Comparison of ENCODE assay signal across 8 mouse cellular contexts in the genomic region with DNA sequence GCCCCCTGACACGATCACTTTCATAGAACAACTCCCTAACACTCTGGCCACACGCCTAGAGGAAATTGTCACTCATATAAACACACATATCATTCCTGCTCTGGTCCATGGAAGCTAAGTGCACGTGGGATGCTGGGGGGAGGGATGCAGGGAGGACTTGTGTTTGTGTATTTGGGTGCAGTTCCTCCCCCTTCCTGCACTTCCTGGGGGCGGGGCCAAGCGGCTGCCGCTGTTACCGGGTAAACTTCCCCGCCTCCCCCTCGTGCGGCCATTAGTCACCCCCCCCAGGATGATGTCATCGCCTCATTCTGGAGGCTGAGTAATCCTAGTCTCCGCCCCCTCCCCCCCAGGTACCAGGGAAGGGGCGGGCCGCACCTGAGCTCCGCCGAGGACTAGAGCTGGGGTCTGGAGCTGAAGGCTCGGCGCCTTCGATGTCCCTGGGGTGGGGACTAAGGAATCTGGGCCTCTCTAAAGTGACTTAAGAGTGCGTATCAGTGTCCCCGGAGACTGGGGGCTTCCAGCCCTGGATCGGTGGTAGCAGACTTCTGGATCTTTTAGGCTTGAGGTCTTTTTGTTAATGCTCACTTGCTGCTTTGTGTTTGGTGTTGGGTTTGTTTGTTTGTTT. TPM values are rescaled to one million over a fixed set of nuclear protein-coding genes. Genes with fewer than 3 reads are reported as not detected.
DNase-seq lines count a peak whose midpoint lies in the region; ATAC-seq and TF ChIP-seq lines count a peak whose summit lies in the region.

No protein-coding gene starts in this region.

- H3K27me3 ChIP-seq in embryonic facial prominence, embryonic 14.5 days (replicated peaks; ENCODE audit: control insufficient read depth, insufficient read depth, low read length) = no peaks in the 10 kb centered on the region
- no peaks in the 10 kb centered on the region for H3K27me3 ChIP-seq in kidney, embryonic 14.5 days (ENCODE audit: control insufficient read depth, insufficient read depth, low read length)
- H3K27me3 ChIP-seq in liver, embryonic 11.5 days (replicated peaks; ENCODE audit: control insufficient read depth, insufficient read depth, low read length) = peaks cover 6% of the 10 kb centered on the region
- H3K27me3 ChIP-seq in myocyte (ENCODE audit: control insufficient read depth, insufficient read depth, insufficient read length) = no peaks in the 10 kb centered on the region

- H3K4me1 ChIP-seq in embryonic facial prominence, embryonic 14.5 days (ENCODE audit: control insufficient read depth, insufficient read depth, low read length) = 0 out of 2 replicates have a peak, but pooled peaks cover 13% of the 10 kb centered on the region
- peaks cover 7% of the 10 kb centered on the region; the same call in 1 of the 2 replicates for H3K4me1 ChIP-seq in kidney, embryonic 14.5 days (ENCODE audit: control insufficient read depth, insufficient read depth, low read length)
- H3K4me1 ChIP-seq in liver, embryonic 11.5 days (replicated peaks; ENCODE audit: control insufficient read depth, insufficient read depth, low read length) = peaks cover 33% of the 10 kb centered on the region

- no peaks in the 10 kb centered on the region for H3K9me3 ChIP-seq in embryonic facial prominence, embryonic 14.5 days (ENCODE audit: control insufficient read depth, low read length)
- H3K9me3 ChIP-seq in kidney, embryonic 14.5 days (ENCODE audit: control insufficient read depth, low read length) = no peaks in the 10 kb centered on the region
- H3K9me3 ChIP-seq in liver, embryonic 11.5 days (ENCODE audit: control insufficient read depth, low read length) = no peaks in the 10 kb centered on the region

- H3K36me3 ChIP-seq in embryonic facial prominence, embryonic 14.5 days (ENCODE audit: control insufficient read depth, insufficient read depth, low read length) = no peaks in the 10 kb centered on the region
- no peaks in the 10 kb centered on the region for H3K36me3 ChIP-seq in kidney, embryonic 14.5 days (ENCODE audit: control insufficient read depth, insufficient read depth, low read length)
- H3K36me3 ChIP-seq in liver, embryonic 11.5 days (ENCODE audit: control insufficient read depth, insufficient read depth, low read length) = no peaks in the 10 kb centered on the region
- H3K36me3 ChIP-seq in myocyte (ENCODE audit: control insufficient read depth, insufficient read depth) = no peaks in the 10 kb centered on the region

- TF ChIP-seq POLR2A in myocyte (IDR thresholded peaks at IDR 0.05; ENCODE audit: insufficient read length, low read depth) = peak; percentile 26

- peak overlapping the region; percentile 59 for H3K9ac ChIP-seq in embryonic facial prominence, embryonic 14.5 days (ENCODE audit: low read depth, low read length)
- H3K9ac ChIP-seq in kidney, embryonic 14.5 days (ENCODE audit: low read depth, low read length) = peak overlapping the region; percentile 3; the same call in 1 of the 2 replicates
- peak overlapping the region; percentile 41 for H3K9ac ChIP-seq in liver, embryonic 11.5 days (ENCODE audit: low read depth, low read length)

- H3K27ac ChIP-seq in embryonic facial prominence, embryonic 14.5 days (replicated peaks; ENCODE audit: low read depth, low read length) = peak overlapping the region; percentile 73
- H3K27ac ChIP-seq in kidney, embryonic 14.5 days (ENCODE audit: low read depth, low read length) = peak overlapping the region; percentile 53
- H3K27ac ChIP-seq in liver, embryonic 11.5 days (ENCODE audit: low read depth, low read length) = peak overlapping the region; percentile 86

- peak overlapping the region; percentile 30 for H3K4me3 ChIP-seq in embryonic facial prominence, embryonic 14.5 days (ENCODE audit: low read depth, low read length)
- H3K4me3 ChIP-seq in kidney, embryonic 14.5 days (ENCODE audit: low read length) = peak overlapping the region; percentile 35
- peak overlapping the region; percentile 51 for H3K4me3 ChIP-seq in liver, embryonic 11.5 days (ENCODE audit: low read depth, low read length)
- peak overlapping the region; percentile 2 for H3K4me3 ChIP-seq in myocyte

- H3K79me2 ChIP-seq in myocyte (ENCODE audit: control insufficient read depth, insufficient read depth) = no peaks in the 10 kb centered on the region

- no peak overlapping the region for H3ac ChIP-seq in myocyte (ENCODE audit: control insufficient read depth, insufficient read length)

- WGBS in embryonic facial prominence, embryonic 14.5 days = 2% methylated on average over 18 of the region's 22 CpGs
- under 1% methylated on average over 21 of the region's 22 CpGs for WGBS in kidney, embryonic 14.5 days
- 3% methylated on average over 22 of the region's 22 CpGs for WGBS in liver, embryonic 11.5 days

- peak overlapping the region; percentile 59 for H3K4me2 ChIP-seq in embryonic facial prominence, embryonic 14.5 days (ENCODE audit: low read depth, low read length)
- H3K4me2 ChIP-seq in kidney, embryonic 14.5 days (replicated peaks; ENCODE audit: low read depth, low read length) = peak overlapping the region; percentile 46
- peak overlapping the region; percentile 64 for H3K4me2 ChIP-seq in liver, embryonic 11.5 days
- H3K4me2 ChIP-seq in myocyte (ENCODE audit: low read depth) = peak overlapping the region; percentile 43

- peak; percentile 5; the same call in 1 of the 2 replicates for ATAC-seq in embryonic facial prominence, embryonic 14.5 days (ENCODE audit: low read depth)
- ATAC-seq in kidney, embryonic 14.5 days (ENCODE audit: low FRiP score, low TSS enrichment) = peak; percentile 30
- no peak; the same call in 1 of the 2 replicates for ATAC-seq in liver, embryonic 11.5 days (replicated peaks; ENCODE audit: low FRiP score)

- DNase-seq in 416B (ENCODE audit: low read depth) = peak; percentile 94
- peak; percentile 92 to 97 for DNase-seq in adrenal gland, postnatal 36 days
- DNase-seq in embryonic facial prominence, embryonic 14.5 days (ENCODE audit: low spot score) = peak; percentile 91
- DNase-seq in heart, adult 9 months (ENCODE audit: low spot score in 2 of 2) = peak; percentile 90 to 91
- peak; percentile 84 for DNase-seq in liver, embryonic 11.5 days (ENCODE audit: low spot score)
- DNase-seq in spleen, postnatal 4 days (ENCODE audit: low spot score in 2 of 2) = peak; percentile 85 to 91

TF ChIP-seq in myocyte, 11 proteins besides CTCF, POLR2A, EP300 and RAD21:
- no peak for TF ChIP-seq USF1 (IDR thresholded peaks at IDR 0.05; ENCODE audit: low read depth)
- no peak for TF ChIP-seq E2F4 (IDR thresholded peaks at IDR 0.05; ENCODE audit: insufficient read depth)
- peak; percentile 68 for TF ChIP-seq POLR2AphosphoS2 (IDR thresholded peaks at IDR 0.05; ENCODE audit: insufficient read length, low read depth)
- no peak for TF ChIP-seq MYOD1 (IDR thresholded peaks at IDR 0.05; ENCODE audit: control insufficient read depth in 1 of 3, insufficient read length in 2 of 3, low read depth in 2 of 3)
- TF ChIP-seq MAX (IDR thresholded peaks at IDR 0.05; ENCODE audit: low read depth) = no peak
- no peak for TF ChIP-seq CEBPB (IDR thresholded peaks at IDR 0.05; ENCODE audit: insufficient read depth, poor library complexity, severe bottlenecking)
- no peak for TF ChIP-seq SRF (IDR thresholded peaks at IDR 0.05; ENCODE audit: control insufficient read depth, insufficient read length, low read depth)
- no peak for TF ChIP-seq REST (IDR thresholded peaks at IDR 0.05; ENCODE audit: insufficient read depth, insufficient read length)
- TF ChIP-seq TCF3 (IDR thresholded peaks at IDR 0.05; ENCODE audit: insufficient read length, low read depth) = no peak
- no peak for TF ChIP-seq TCF12 (IDR thresholded peaks at IDR 0.05; ENCODE audit: insufficient read depth, poor library complexity, severe bottlenecking)
- TF ChIP-seq MYOG (IDR thresholded peaks at IDR 0.05; ENCODE audit: control insufficient read depth in 1 of 3, insufficient read depth in 1 of 3, insufficient read length in 2 of 3, low read depth in 2 of 3) = peak in 1 of 3 experiments; percentile 3
TF ChIP-seq in myocyte: peak in this region for 2.

RNA-seq across cellular contexts. Expression of a gene that starts 10.3 kb away (rescaled TPM):
- 10 to 100 TPM; 59.5 to 73.6 TPM for total RNA-seq in adrenal gland, postnatal 36 days (2021)
- polyA plus RNA-seq in embryonic facial prominence, embryonic 14.5 days (2014; fragmentation: Nextera tagmentation; extraction: Ambion mirVana) = 10.9 and 13.7 TPM in 2 replicates
- polyA plus RNA-seq in kidney, embryonic 14.5 days (2014; fragmentation: Nextera tagmentation; extraction: Ambion mirVana) = 24.6 and 28.3 TPM in 2 replicates
- polyA plus RNA-seq in liver, embryonic 11.5 days (2014; fragmentation: Nextera tagmentation; extraction: Ambion mirVana) = 21.7 and 25.3 TPM in 2 replicates
- polyA plus RNA-seq in myocyte (2012; fragmentation: generic; extraction: Trizol) = 48.4 TPM

RNA-seq across cellular contexts. Expression of a gene that starts 11.3 kb away (rescaled TPM):
- total RNA-seq in adrenal gland, postnatal 36 days (2021) = 1 to 10 TPM; 3.6 to 4.7 TPM
- 4.0 and 4.6 TPM in 2 replicates for polyA plus RNA-seq in embryonic facial prominence, embryonic 14.5 days (2014; fragmentation: Nextera tagmentation; extraction: Ambion mirVana)
- 8.6 and 13.8 TPM in 2 replicates for polyA plus RNA-seq in kidney, embryonic 14.5 days (2014; fragmentation: Nextera tagmentation; extraction: Ambion mirVana)
- 4.7 and 6.4 TPM in 2 replicates for polyA plus RNA-seq in liver, embryonic 11.5 days (2014; fragmentation: Nextera tagmentation; extraction: Ambion mirVana)
- 34.6 TPM for polyA plus RNA-seq in myocyte (2012; fragmentation: generic; extraction: Trizol)

RNA-seq across cellular contexts. Expression of a gene that starts 23.5 kb away (rescaled TPM):
- 10 to 100 TPM; 17.1 to 22.6 TPM for total RNA-seq in adrenal gland, postnatal 36 days (2021)
- polyA plus RNA-seq in embryonic facial prominence, embryonic 14.5 days (2014; fragmentation: Nextera tagmentation; extraction: Ambion mirVana) = 21.1 and 23.4 TPM in 2 replicates
- 19.3 and 19.8 TPM in 2 replicates for polyA plus RNA-seq in kidney, embryonic 14.5 days (2014; fragmentation: Nextera tagmentation; extraction: Ambion mirVana)
- 9.3 and 10.6 TPM in 2 replicates for polyA plus RNA-seq in liver, embryonic 11.5 days (2014; fragmentation: Nextera tagmentation; extraction: Ambion mirVana)
- 12.1 TPM for polyA plus RNA-seq in myocyte (2012; fragmentation: generic; extraction: Trizol)

RNA-seq across cellular contexts. Expression of a gene that starts 37.5 kb away (rescaled TPM):
- 1 to 10 TPM; 3.5 to 9.4 TPM for total RNA-seq in adrenal gland, postnatal 36 days (2021)
- polyA plus RNA-seq in embryonic facial prominence, embryonic 14.5 days (2014; fragmentation: Nextera tagmentation; extraction: Ambion mirVana) = 4.1 and 4.4 TPM in 2 replicates
- polyA plus RNA-seq in kidney, embryonic 14.5 days (2014; fragmentation: Nextera tagmentation; extraction: Ambion mirVana) = 1.2 and 1.8 TPM in 2 replicates
- polyA plus RNA-seq in liver, embryonic 11.5 days (2014; fragmentation: Nextera tagmentation; extraction: Ambion mirVana) = 2.8 and 3.4 TPM in 2 replicates
- polyA plus RNA-seq in myocyte (2012; fragmentation: generic; extraction: Trizol) = not detected

RNA-seq across cellular contexts. Expression of a gene that starts 52.9 kb away (rescaled TPM):
- under 1 TPM; 0.43 to 0.50 TPM for total RNA-seq in adrenal gland, postnatal 36 days (2021)
- polyA plus RNA-seq in embryonic facial prominence, embryonic 14.5 days (2014; fragmentation: Nextera tagmentation; extraction: Ambion mirVana) = 0.09 TPM in 1 of 2 replicates, not detected in the other
- polyA plus RNA-seq in kidney, embryonic 14.5 days (2014; fragmentation: Nextera tagmentation; extraction: Ambion mirVana) = 0.05 and 0.09 TPM in 2 replicates
- 1.3 and 1.8 TPM in 2 replicates for polyA plus RNA-seq in liver, embryonic 11.5 days (2014; fragmentation: Nextera tagmentation; extraction: Ambion mirVana)
- polyA plus RNA-seq in myocyte (2012; fragmentation: generic; extraction: Trizol) = not detected

Comparison
In these comparisons a context has a peak if more than half of its experiments do, and no peak if none do; other contexts are left out.
1. H3K9ac ChIP-seq: peak in every context shown above with its lines; median percentile 59 in embryonic facial prominence, embryonic 14.5 days; 41 in liver, embryonic 11.5 days; 3 in kidney, embryonic 14.5 days.